Mouse (Mus musculus) limb, embryonic 12.5 days (tissue): ENCODE results near the gene Gm20604. TPM values are rescaled to one million over a fixed set of nuclear protein-coding genes. Genes with fewer than 3 reads are reported as not detected.

Experiments
- ATAC-seq: fragments of 200-750 bp; cut with Nextera tagmentation; 2 replicates; pipeline ENCODE4 v1.8.0; 2017; ENCODE audit warnings: low read depth, moderate TSS enrichment; ENCODE audit not compliant: insufficient number of reproducible peaks, insufficient read depth, low FRiP score, low TSS enrichment
- H3K27ac ChIP-seq: fragments of 300-500 bp; sonication (generic); 2 replicates; pipeline ENCODE4 v1.5.1; 2016; ENCODE audit warnings: mild to moderate bottlenecking, moderate library complexity
- H3K27me3 ChIP-seq: fragments of 300-500 bp; sonication (generic); 2 replicates; pipeline ENCODE4 v1.6.1; 2016; ENCODE audit warnings: mild to moderate bottlenecking, moderate library complexity
- H3K36me3 ChIP-seq: fragments of 300-500 bp; sonication (generic); 2 replicates; pipeline ENCODE4 v1.6.1; 2016; ENCODE audit warnings: mild to moderate bottlenecking, moderate library complexity
- H3K4me1 ChIP-seq: fragments of 300-500 bp; sonication (generic); replicated peaks from 2 replicates; pipeline ENCODE4 v1.6.1; 2016
- H3K4me2 ChIP-seq: fragments of 300-500 bp; sonication (generic); 2 replicates; pipeline ENCODE4 v1.6.1; 2016; ENCODE audit warnings: mild to moderate bottlenecking, moderate library complexity
- H3K4me3 ChIP-seq: fragments of 300-500 bp; sonication (generic); replicated peaks from 2 replicates; pipeline ENCODE4 v1.5.1; 2016; ENCODE audit warnings: mild to moderate bottlenecking
- H3K9ac ChIP-seq: fragments of 300-500 bp; sonication (generic); replicated peaks from 2 replicates; pipeline ENCODE4 v1.6.1; 2016; ENCODE audit warnings: mild to moderate bottlenecking, moderate library complexity
- H3K9me3 ChIP-seq: fragments of 300-500 bp; sonication (generic); 2 replicates; pipeline ENCODE4 v1.6.1; 2016; ENCODE audit warnings: mild to moderate bottlenecking, moderate library complexity
- WGBS: fragments of 180-500 bp; shearing (Covaris S2); methylation state at CpG from one replicate; pipeline ENCODE4 v1.1.7; 2016; 5-methylcytosine and 5-hydroxymethylcytosine counted together
- polyA plus RNA-seq: library from polyadenylated mRNA; unstranded; fragments of >200 nt; fragmentation: Nextera tagmentation; extraction: Ambion mirVana; gene quantifications from 2 replicates; pipeline ENCODE4 v1.2.1, GENCODE M21; 2016

Gm20604 gene
- 29.9 and 34.0 TPM in 2 replicates for polyA plus RNA-seq

- peak within 1 kb of the TSS; percentile 91 for H3K27ac ChIP-seq
- H3K9ac ChIP-seq: peak within 1 kb of the TSS; percentile 77
- no peaks in the 10 kb centered on the region for H3K27me3 ChIP-seq
- under 1% methylated on average over 10 of the region's 10 CpGs for WGBS
- peak within 1 kb of the TSS; percentile 86 for H3K4me2 ChIP-seq
- no peaks in the 10 kb centered on the region for H3K9me3 ChIP-seq
- H3K36me3 ChIP-seq: peaks cover 22% of the 10 kb centered on the region
- peak within 1 kb of the TSS; percentile 79 for H3K4me3 ChIP-seq
- ATAC-seq: no peak
- H3K4me1 ChIP-seq: peaks cover 20% of the 10 kb centered on the region
These were observed at the start of gene Gm20604 for GRCm38 (mm10) chr12:102758403-102758756. Gm20604 (minus strand) TSS chr12:102758672.

GRCm38 (mm10) chr12:102799528-102799927 lies 41.1 kb upstream of the Gm20604 start:
- no peak overlapping the region for H3K27ac ChIP-seq
- peaks cover 26% of the 10 kb centered on the region for H3K36me3 ChIP-seq
- H3K4me3 ChIP-seq: no peak overlapping the region
- H3K27me3 ChIP-seq: no peaks in the 10 kb centered on the region
- no peak overlapping the region for H3K9ac ChIP-seq
- H3K4me1 ChIP-seq: no peaks in the 10 kb centered on the region
- WGBS: 98% methylated on average over 2 of the region's 2 CpGs
- no peak overlapping the region for H3K4me2 ChIP-seq
- H3K9me3 ChIP-seq: no peaks in the 10 kb centered on the region
- no peak for ATAC-seq

- 80% methylated on average over 7 of the region's 7 CpGs for WGBS
- no peak overlapping the region for H3K4me2 ChIP-seq
- ATAC-seq: no peak
- H3K36me3 ChIP-seq: peaks cover 92% of the 10 kb centered on the region
- no peaks in the 10 kb centered on the region for H3K4me1 ChIP-seq
- H3K4me3 ChIP-seq: no peak overlapping the region
- no peak overlapping the region for H3K9ac ChIP-seq
- H3K9me3 ChIP-seq: no peaks in the 10 kb centered on the region
- no peaks in the 10 kb centered on the region for H3K27me3 ChIP-seq
- no peak overlapping the region for H3K27ac ChIP-seq
These were observed 29.5 kb upstream of the Gm20604 start for GRCm38 (mm10) chr12:102787927-102788326.

- Histone ChIP-seq H3K27me3 (no peaks in the 10 kb centered on the region), H3K27ac (no peak overlapping the region), H3K9me3 (no peaks in the 10 kb centered on the region), H3K36me3 (peaks cover 86% of the 10 kb centered on the region), H3K9ac (no peak overlapping the region), H3K4me2 (no peak overlapping the region), H3K4me3 (no peak overlapping the region), H3K4me1 (no peaks in the 10 kb centered on the region)
- WGBS: 89% methylated on average over 5 of the region's 5 CpGs
- ATAC-seq: no peak
These were observed 27.1 kb upstream of the Gm20604 start for GRCm38 (mm10) chr12:102785593-102785985.

- Histone ChIP-seq H3K4me2 (no peak overlapping the region), H3K9me3 (no peaks in the 10 kb centered on the region), H3K9ac (no peak overlapping the region), H3K4me1 (no peaks in the 10 kb centered on the region), H3K27ac (no peak overlapping the region), H3K36me3 (peaks cover 80% of the 10 kb centered on the region), H3K4me3 (no peak overlapping the region), H3K27me3 (no peaks in the 10 kb centered on the region)
- no peak for ATAC-seq
- WGBS: 86% methylated on average over 19 of the region's 19 CpGs
These were observed 26.6 kb upstream of the Gm20604 start for GRCm38 (mm10) chr12:102784899-102785592.

GRCm38 (mm10) chr12:102782841-102783240 lies 24.4 kb upstream of the Gm20604 start:
- Histone ChIP-seq H3K9ac (no peak overlapping the region), H3K4me1 (no peaks in the 10 kb centered on the region), H3K4me3 (no peak overlapping the region), H3K27me3 (no peaks in the 10 kb centered on the region), H3K36me3 (peaks cover 64% of the 10 kb centered on the region), H3K4me2 (no peak overlapping the region), H3K9me3 (no peaks in the 10 kb centered on the region), H3K27ac (no peak overlapping the region)
- no peak for ATAC-seq
- 89% methylated on average over 5 of the region's 5 CpGs for WGBS

- Histone ChIP-seq H3K4me3 (no peak overlapping the region), H3K4me1 (no peaks in the 10 kb centered on the region), H3K9me3 (no peaks in the 10 kb centered on the region), H3K9ac (no peak overlapping the region), H3K36me3 (peaks cover 66% of the 10 kb centered on the region), H3K27me3 (no peaks in the 10 kb centered on the region), H3K4me2 (no peak overlapping the region), H3K27ac (no peak overlapping the region)
- 43% methylated on average over 3 of the region's 3 CpGs for WGBS
- no peak for ATAC-seq
These were observed 21.0 kb upstream of the Gm20604 start for GRCm38 (mm10) chr12:102779452-102779851.

- WGBS: 87% methylated on average over 5 of the region's 5 CpGs
These were observed 19.7 kb upstream of the Gm20604 start for GRCm38 (mm10) chr12:102778151-102778550.

GRCm38 (mm10) chr12:102776035-102776434 lies 17.6 kb upstream of the Gm20604 start:
- H3K4me2 ChIP-seq: no peak overlapping the region
- peaks cover 70% of the 10 kb centered on the region for H3K36me3 ChIP-seq
- H3K9me3 ChIP-seq: 0 out of 2 replicates have a peak, but pooled peaks cover 6% of the 10 kb centered on the region
- 94% methylated on average over 14 of the region's 14 CpGs for WGBS
- H3K27ac ChIP-seq: no peak overlapping the region
- no peak for ATAC-seq
- H3K27me3 ChIP-seq: no peaks in the 10 kb centered on the region
- no peak overlapping the region for H3K4me3 ChIP-seq
- H3K4me1 ChIP-seq: no peaks in the 10 kb centered on the region
- H3K9ac ChIP-seq: no peak overlapping the region

More at GRCm38 (mm10) chr12:102778151-102778550, 19.7 kb upstream of the Gm20604 start:
- H3K9me3 ChIP-seq: no peaks in the 10 kb centered on the region
- no peak overlapping the region for H3K4me2 ChIP-seq
- no peak overlapping the region for H3K9ac ChIP-seq
- no peaks in the 10 kb centered on the region for H3K27me3 ChIP-seq
- H3K27ac ChIP-seq: no peak overlapping the region
- peaks cover 65% of the 10 kb centered on the region for H3K36me3 ChIP-seq
- no peak for ATAC-seq
- H3K4me1 ChIP-seq: no peaks in the 10 kb centered on the region
- H3K4me3 ChIP-seq: no peak overlapping the region

- no peak for ATAC-seq
- H3K4me1 ChIP-seq: no peaks in the 10 kb centered on the region
- no peak overlapping the region for H3K9ac ChIP-seq
- H3K4me2 ChIP-seq: no peak overlapping the region
- 95% methylated on average over 5 of the region's 5 CpGs for WGBS
- H3K27ac ChIP-seq: no peak overlapping the region
- no peak overlapping the region for H3K4me3 ChIP-seq
- peaks cover 95% of the 10 kb centered on the region for H3K36me3 ChIP-seq
- 0 out of 2 replicates have a peak, but pooled peaks cover 6% of the 10 kb centered on the region for H3K9me3 ChIP-seq
- H3K27me3 ChIP-seq: no peaks in the 10 kb centered on the region
These were observed 14.2 kb upstream of the Gm20604 start for GRCm38 (mm10) chr12:102772676-102773075.

GRCm38 (mm10) chr12:102771601-102772000 lies 13.1 kb upstream of the Gm20604 start:
- Histone ChIP-seq H3K27me3 (no peaks in the 10 kb centered on the region), H3K9me3 (0 out of 2 replicates have a peak, but pooled peaks cover 6% of the 10 kb centered on the region), H3K9ac (no peak overlapping the region), H3K36me3 (peaks cover 95% of the 10 kb centered on the region), H3K4me2 (no peak overlapping the region), H3K27ac (no peak overlapping the region), H3K4me3 (no peak overlapping the region), H3K4me1 (no peaks in the 10 kb centered on the region)
- 92% methylated on average over 8 of the region's 8 CpGs for WGBS
- no peak for ATAC-seq

- Histone ChIP-seq H3K9me3 (0 out of 2 replicates have a peak, but pooled peaks cover 6% of the 10 kb centered on the region), H3K27me3 (no peaks in the 10 kb centered on the region), H3K4me1 (no peaks in the 10 kb centered on the region), H3K4me2 (no peak overlapping the region), H3K36me3 (peaks cover 92% of the 10 kb centered on the region), H3K4me3 (no peak overlapping the region), H3K9ac (no peak overlapping the region), H3K27ac (no peak overlapping the region)
- WGBS: 93% methylated on average over 4 of the region's 4 CpGs
- no peak for ATAC-seq
These were observed 10.5 kb upstream of the Gm20604 start for GRCm38 (mm10) chr12:102769000-102769399.
